Mouse (Mus musculus) macrophage (primary cell): ENCODE data around the gene C2cd2. TPM values are rescaled to one million over a fixed set of nuclear protein-coding genes. Genes with fewer than 3 reads are reported as not detected.
"Not testable (repeated sequence)": the region's sequence is repeated elsewhere in the genome, so short reads cannot be mapped to it uniquely, and the experiment has no call there.

ENCODE experiments used
- H3K27ac ChIP-seq: fragments of 350-480 bp; formaldehyde crosslinking; 2 replicates; pipeline ENCODE4 v1.9.0; 2021
- H3K36me3 ChIP-seq: fragments of 350-480 bp; formaldehyde crosslinking; 2 replicates; pipeline ENCODE4 v1.9.0; 2021; ENCODE audit errors: inconsistent target
- H3K4me3 ChIP-seq: fragments of 350-480 bp; formaldehyde crosslinking; 2 replicates; pipeline ENCODE4 v1.9.0; 2021; ENCODE audit errors: inconsistent target
- H3K79me2 ChIP-seq: fragments of 350-480 bp; formaldehyde crosslinking; 2 replicates; pipeline ENCODE4 v1.9.0; 2021; ENCODE audit errors: inconsistent target
- WGBS: methylation state at CpG from one replicate; pipeline ENCODE4 v1.1.7; 2026; ENCODE audit warnings: inconsistent platforms; ENCODE audit not compliant: missing documents; 5-methylcytosine and 5-hydroxymethylcytosine counted together
- polyA plus RNA-seq: library from polyadenylated mRNA; stranded (reverse); fragments of 250-400 nt; gene quantifications from 3 replicates; pipeline ENCODE4 v1.2.4, GENCODE M21; 2018; ENCODE audit warnings: inconsistent platforms
- total RNA-seq, 78 experiments: library from RNA; depleted of rRNA; stranded (reverse); fragments of 250-400 nt; gene quantifications; 1 replicate in 9 of 78; 2 replicates in 24 of 78; 3 replicates in 43 of 78; 4 replicates in 2 of 78; pipeline ENCODE4 v1.2.4; 2018; ENCODE audit warnings: inconsistent platforms in 56 of 78

The C2cd2 gene
- 10 to 100 TPM in 19 of 26 experiments, 1 to 10 TPM in 7; 5.0 to 22.7 (median 13.6) TPM for total RNA-seq (2018; cell fraction: chromatin; rRNA removed)
- total RNA-seq (2018; cell fraction: cytosol; rRNA removed) = 10 to 100 TPM in 24 of 26 experiments, 1 to 10 TPM in 2; 7.6 to 20.1 (median 15.0) TPM
- 10 to 100 TPM in 24 of 26 experiments, 1 to 10 TPM in 2; 8.1 to 35.8 (median 17.6) TPM for total RNA-seq (2018; cell fraction: nucleus; rRNA removed)
- polyA plus RNA-seq = 8.6 to 22.8 TPM (median 15.3 TPM) in 3 replicates

- Histone ChIP-seq H3K4me3 (peak within 1 kb of the TSS; percentile 75), H3K79me2 (peaks cover 45% of the 10 kb centered on the region), H3K27ac (peak within 1 kb of the TSS; percentile 94), H3K36me3 (no peaks in the 10 kb centered on the region)
- WGBS = under 1% methylated on average over 64 of the region's 78 CpGs
These were observed at the start of gene C2cd2, which contains the start of gene Zbtb21 for GRCm38 (mm10) chr16:97962151-97962948. C2cd2 (minus strand) TSS chr16:97962598. Zbtb21 (minus strand) TSS chr16:97962622.

GRCm38 (mm10) chr16:97997383-97997731, 35.0 kb upstream of the C2cd2 start:
- peak overlapping the region; percentile 90 for H3K27ac ChIP-seq
- H3K36me3 ChIP-seq = peaks cover 12% of the 10 kb centered on the region; the same call in 1 of the 2 replicates
- H3K4me3 ChIP-seq = peak overlapping the region; percentile 61
- H3K79me2 ChIP-seq = peaks cover 52% of the 10 kb centered on the region
- 0% methylated on average over 8 of the region's 8 CpGs for WGBS

- peaks cover 46% of the 10 kb centered on the region for H3K79me2 ChIP-seq
- H3K36me3 ChIP-seq = peaks cover 7% of the 10 kb centered on the region; the same call in 1 of the 2 replicates
- peak within 1 kb of the TSS; percentile 90 for H3K27ac ChIP-seq
- H3K4me3 ChIP-seq = peak within 1 kb of the TSS; percentile 61
- 5% methylated on average over 22 of the region's 22 CpGs for WGBS
These were observed 34.4 kb upstream of the C2cd2 start, which contains the start of gene B230307C23Rik for GRCm38 (mm10) chr16:97996616-97997382. B230307C23Rik (plus strand) TSS chr16:97997315.

- peaks cover 7% of the 10 kb centered on the region; the same call in 1 of the 2 replicates for H3K36me3 ChIP-seq
- 0% methylated on average over 1 of the region's 1 CpGs for WGBS
- peak overlapping the region; percentile 90 for H3K27ac ChIP-seq
- H3K79me2 ChIP-seq = peaks cover 38% of the 10 kb centered on the region
- H3K4me3 ChIP-seq = peak overlapping the region; percentile 61
These were observed 33.6 kb upstream of the C2cd2 start for GRCm38 (mm10) chr16:97995849-97996615.

GRCm38 (mm10) chr16:97992477-97992876, 30.1 kb upstream of the C2cd2 start:
- not testable (repeated sequence) for H3K36me3 ChIP-seq, H3K4me3 ChIP-seq, H3K79me2 ChIP-seq
- 0 out of 2 replicates have a peak overlapping the region, but pooled peaks have one; percentile 4 for H3K27ac ChIP-seq
- WGBS = 84% methylated on average over 3 of the region's 3 CpGs

GRCm38 (mm10) chr16:97991517-97991916, 29.1 kb upstream of the C2cd2 start:
- no peak overlapping the region for H3K27ac ChIP-seq
- H3K4me3 ChIP-seq = no peak overlapping the region
- no peaks in the 10 kb centered on the region for H3K79me2 ChIP-seq
- H3K36me3 ChIP-seq = no peaks in the 10 kb centered on the region
- WGBS = 93% methylated on average over 2 of the region's 2 CpGs

GRCm38 (mm10) chr16:97984589-97984988, 22.2 kb upstream of the C2cd2 start:
- Histone ChIP-seq H3K79me2 (no peaks in the 10 kb centered on the region), H3K4me3 (no peak overlapping the region), H3K36me3 (no peaks in the 10 kb centered on the region), H3K27ac (no peak overlapping the region)
- WGBS = 81% methylated on average over 2 of the region's 5 CpGs

GRCm38 (mm10) chr16:97981362-97981761, 19.0 kb upstream of the C2cd2 start:
- 83% methylated on average over 1 of the region's 1 CpGs for WGBS
- Histone ChIP-seq H3K27ac (no peak overlapping the region), H3K36me3 (no peaks in the 10 kb centered on the region), H3K4me3 (no peak overlapping the region), H3K79me2 (no peaks in the 10 kb centered on the region)

- H3K36me3 ChIP-seq = no peaks in the 10 kb centered on the region
- H3K27ac ChIP-seq = no peak overlapping the region
- H3K79me2 ChIP-seq = no peaks in the 10 kb centered on the region
- WGBS = 83% methylated on average over 3 of the region's 3 CpGs
- H3K4me3 ChIP-seq = no peak overlapping the region
These were observed 15.3 kb upstream of the C2cd2 start for GRCm38 (mm10) chr16:97977722-97978121.

- Histone ChIP-seq H3K4me3 (no peak overlapping the region), H3K79me2 (no peaks in the 10 kb centered on the region), H3K27ac (no peak overlapping the region), H3K36me3 (no peaks in the 10 kb centered on the region)
- 75% methylated on average over 1 of the region's 1 CpGs for WGBS
These were observed 14.9 kb upstream of the C2cd2 start for GRCm38 (mm10) chr16:97977277-97977676.

DNA sequence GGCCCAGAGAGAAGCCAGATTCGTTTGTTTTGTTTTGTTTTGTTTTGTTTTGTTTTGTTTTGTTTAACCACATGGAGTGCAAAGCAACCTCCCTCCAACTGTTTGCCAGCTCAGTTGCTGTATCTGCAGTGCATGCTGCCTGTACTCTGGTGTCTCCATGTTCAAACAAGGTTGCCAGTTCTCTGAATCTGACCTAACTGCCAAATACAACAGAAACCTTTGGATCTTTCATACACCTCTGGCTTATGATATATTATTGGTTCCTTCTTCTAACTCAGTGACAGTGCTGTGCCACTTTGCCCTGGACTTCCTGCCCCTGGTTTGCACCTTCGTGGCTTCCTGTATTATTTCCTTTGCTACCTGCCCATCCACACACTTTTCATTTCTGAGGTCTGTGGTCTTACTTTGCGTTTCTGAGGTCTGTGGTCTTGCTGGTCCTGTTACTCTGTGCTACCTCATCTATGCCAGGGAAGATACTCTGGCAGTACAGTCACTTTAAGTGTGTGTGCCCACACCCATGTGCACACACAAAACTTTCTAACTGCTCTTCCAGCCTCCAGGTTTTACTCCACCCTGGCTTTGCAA, 1.6 kb upstream of the C2cd2 start:
- H3K27ac ChIP-seq = no peak overlapping the region
- H3K4me3 ChIP-seq = no peak overlapping the region
- no peaks in the 10 kb centered on the region for H3K36me3 ChIP-seq
- peaks cover 28% of the 10 kb centered on the region for H3K79me2 ChIP-seq
- WGBS = 44% methylated on average over 3 of the region's 3 CpGs

- peak overlapping the region; percentile 94 for H3K27ac ChIP-seq
- peak overlapping the region; percentile 75 for H3K4me3 ChIP-seq
- peaks cover 52% of the 10 kb centered on the region for H3K79me2 ChIP-seq
- WGBS = 6% methylated on average over 36 of the region's 36 CpGs
- H3K36me3 ChIP-seq = peaks cover 2% of the 10 kb centered on the region; the same call in 1 of the 2 replicates
These were observed 832 bp downstream of the C2cd2 start for GRCm38 (mm10) chr16:97961381-97962150.

- Histone ChIP-seq H3K36me3 (peaks cover 12% of the 10 kb centered on the region; the same call in 1 of the 2 replicates), H3K27ac (peak overlapping the region; percentile 94; the same call in 1 of the 2 replicates), H3K79me2 (peaks cover 65% of the 10 kb centered on the region), H3K4me3 (no peak overlapping the region)
- WGBS = 100% methylated on average over 3 of the region's 3 CpGs
These were observed 2.0 kb downstream of the C2cd2 start for GRCm38 (mm10) chr16:97960348-97960747.
